Mouse (Mus musculus) kidney, adult 11 months (tissue): ENCODE results near the gene Glrx2.

Experiments
- DNase-seq: peaks from one replicate; pipeline ENCODE4 v3.0.0; 2022

Glrx2 gene

GRCm38 (mm10) chr1:143745871-143746270 lies 29.7 kb downstream of the Glrx2 start:
- no peak for DNase-seq

- DNase-seq = no peak
Measured at GRCm38 (mm10) chr1:143762159-143762558, 46.0 kb downstream of the Glrx2 start.

GRCm38 (mm10) chr1:143764443-143764842 lies 48.3 kb downstream of the Glrx2 start:
- DNase-seq = no peak

GRCm38 (mm10) chr1:143765801-143766200 lies 49.7 kb downstream of the Glrx2 start:
- DNase-seq = no peak

GRCm38 (mm10) chr1:143766238-143766637 lies 50.1 kb downstream of the Glrx2 start:
- DNase-seq = no peak

- peak; percentile 17 for DNase-seq
Measured at GRCm38 (mm10) chr1:143770444-143771109, 54.4 kb downstream of the Glrx2 start.

GRCm38 (mm10) chr1:143773082-143773481 lies 56.9 kb downstream of the Glrx2 start:
- no peak for DNase-seq

- DNase-seq = no peak
Measured at GRCm38 (mm10) chr1:143773909-143774308, 57.8 kb downstream of the Glrx2 start.

- peak; percentile 96 for DNase-seq
Measured at GRCm38 (mm10) chr1:143776446-143777411, 60.6 kb downstream of the Glrx2 start, which contains the start of the genes Trove2 and Uchl5. Gene Trove2 (minus strand): TSS chr1:143777068. Gene Uchl5 (plus strand): TSS chr1:143777272.

GRCm38 (mm10) chr1:143777558-143778218 lies 61.5 kb downstream of the Glrx2 start:
- no peak for DNase-seq

- DNase-seq = peak; percentile 15
Measured at GRCm38 (mm10) chr1:143788584-143789227, 72.6 kb downstream of the Glrx2 start.
